Mouse (Mus musculus) liver, embryonic 11.5 days (tissue): Measurements from ENCODE around the gene Tssc4. TPM values are rescaled to one million over a fixed set of nuclear protein-coding genes. Genes with fewer than 3 reads are reported as not detected.

Experiments
- ATAC-seq: fragments of 200-750 bp; cut with Nextera tagmentation; replicated peaks from 2 replicates; pipeline ENCODE4 v1.8.0; 2017; ENCODE audit warnings: moderate number of reproducible peaks, mild to moderate bottlenecking, moderate TSS enrichment, moderate library complexity; ENCODE audit not compliant: low FRiP score
- DNase-seq: peaks from one replicate; pipeline ENCODE4 v3.0.0-alpha.2; 2017; ENCODE audit warnings: low spot score
- H3K27ac ChIP-seq: fragments of 300-500 bp; sonication (generic); 2 replicates; pipeline ENCODE4 v1.5.1; 2014; ENCODE audit warnings: mild to moderate bottlenecking, low read depth, low read length, control low read depth
- H3K27me3 ChIP-seq: fragments of 300-500 bp; sonication (generic); replicated peaks from 2 replicates; pipeline ENCODE4 v1.6.1; 2014; ENCODE audit warnings: low read length, mixed read lengths; ENCODE audit not compliant: control insufficient read depth, insufficient read depth
- H3K36me3 ChIP-seq: fragments of 300-500 bp; sonication (generic); 2 replicates; pipeline ENCODE4 v1.6.1; 2014; ENCODE audit warnings: mild to moderate bottlenecking, low read length, moderate library complexity, mixed read lengths; ENCODE audit not compliant: control insufficient read depth, insufficient read depth
- H3K4me1 ChIP-seq: fragments of 300-500 bp; sonication (generic); replicated peaks from 2 replicates; pipeline ENCODE4 v1.6.1; 2014; ENCODE audit warnings: low read length, mixed read lengths; ENCODE audit not compliant: control insufficient read depth, insufficient read depth
- H3K4me2 ChIP-seq: fragments of 300-500 bp; sonication (generic); 2 replicates; pipeline ENCODE4 v1.6.1; 2014; ENCODE audit warnings: mild to moderate bottlenecking, control low read depth, moderate library complexity
- H3K4me3 ChIP-seq: fragments of 300-500 bp; sonication (generic); 2 replicates; pipeline ENCODE4 v1.5.1; 2014; ENCODE audit warnings: low read depth, low read length, control low read depth
- H3K9ac ChIP-seq: fragments of 300-500 bp; sonication (generic); 2 replicates; pipeline ENCODE4 v1.6.1; 2014; ENCODE audit warnings: low read depth, low read length, control low read depth
- H3K9me3 ChIP-seq: fragments of 300-500 bp; sonication (generic); 2 replicates; pipeline ENCODE4 v1.6.1; 2016; ENCODE audit warnings: low read length, inconsistent platforms, mixed read lengths; ENCODE audit not compliant: control insufficient read depth
- WGBS: fragments of 180-500 bp; shearing (Covaris S2); extraction: QIAGEN DNeasy Blood & Tissue Kit; methylation state at CpG from one replicate; pipeline ENCODE4 v1.1.7; 2014; 5-methylcytosine and 5-hydroxymethylcytosine counted together
- polyA plus RNA-seq: library from polyadenylated mRNA; unstranded; fragments of >200 nt; fragmentation: Nextera tagmentation; extraction: Ambion mirVana; gene quantifications from 2 replicates; pipeline ENCODE4 v1.2.1, GENCODE M21; 2014

Gene Tssc4
- polyA plus RNA-seq, 1 experiment from 2014 or later: 48.9 TPM

- no peaks in the 10 kb centered on the region for H3K27me3 ChIP-seq
- no peaks in the 10 kb centered on the region for H3K9me3 ChIP-seq
- 11% methylated on average over 9 of the region's 9 CpGs for WGBS
- ATAC-seq (peak; percentile 68), DNase-seq (no peak)
- peak overlapping the region; percentile 20 for H3K4me3 ChIP-seq
- H3K4me2 ChIP-seq: peak overlapping the region; percentile 80
- H3K27ac ChIP-seq: peak overlapping the region; percentile 85
- peaks cover 13% of the 10 kb centered on the region for H3K36me3 ChIP-seq
- peak overlapping the region; percentile 25; the same call in 1 of the 2 replicates for H3K9ac ChIP-seq
- H3K4me1 ChIP-seq: peaks cover 65% of the 10 kb centered on the region
Observed at GRCm38 (mm10) chr7:143057667-143058220, 11.3 kb upstream of the Tssc4 start.

DNA sequence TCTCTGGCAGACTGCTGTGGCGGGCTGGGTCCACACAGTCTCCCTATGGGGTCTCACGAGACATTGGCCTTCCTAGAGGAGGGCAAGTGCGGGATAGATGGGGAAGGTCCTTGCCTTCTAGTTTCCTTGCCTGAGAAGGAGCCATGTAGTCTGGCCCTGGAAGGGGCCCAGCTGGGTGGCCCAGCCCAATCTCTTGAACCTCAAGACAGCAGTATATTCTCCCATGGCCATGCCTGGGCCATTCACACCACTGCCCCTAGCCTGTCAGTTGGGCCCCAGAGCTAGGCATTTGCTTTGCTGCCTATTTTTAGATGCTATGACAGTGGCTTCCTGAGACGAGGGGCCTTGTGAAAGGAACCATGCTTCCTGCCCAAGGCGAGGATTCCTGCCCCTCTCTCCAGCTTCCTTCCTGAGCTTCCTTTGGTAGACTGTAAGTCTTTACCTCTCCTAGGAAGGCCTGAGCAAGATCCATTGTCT is 10.8 kb upstream of the Tssc4 start:
- Histone ChIP-seq H3K27ac (peak overlapping the region; percentile 85), H3K4me3 (peak overlapping the region; percentile 20), H3K27me3 (no peaks in the 10 kb centered on the region), H3K4me1 (peaks cover 65% of the 10 kb centered on the region), H3K9ac (peak overlapping the region; percentile 46; the same call in 1 of the 2 replicates), H3K36me3 (peaks cover 13% of the 10 kb centered on the region), H3K9me3 (no peaks in the 10 kb centered on the region), H3K4me2 (peak overlapping the region; percentile 80)
- WGBS: 35% methylated on average over 5 of the region's 5 CpGs
- peak; percentile 34 for ATAC-seq
- DNase-seq: no peak

DNA sequence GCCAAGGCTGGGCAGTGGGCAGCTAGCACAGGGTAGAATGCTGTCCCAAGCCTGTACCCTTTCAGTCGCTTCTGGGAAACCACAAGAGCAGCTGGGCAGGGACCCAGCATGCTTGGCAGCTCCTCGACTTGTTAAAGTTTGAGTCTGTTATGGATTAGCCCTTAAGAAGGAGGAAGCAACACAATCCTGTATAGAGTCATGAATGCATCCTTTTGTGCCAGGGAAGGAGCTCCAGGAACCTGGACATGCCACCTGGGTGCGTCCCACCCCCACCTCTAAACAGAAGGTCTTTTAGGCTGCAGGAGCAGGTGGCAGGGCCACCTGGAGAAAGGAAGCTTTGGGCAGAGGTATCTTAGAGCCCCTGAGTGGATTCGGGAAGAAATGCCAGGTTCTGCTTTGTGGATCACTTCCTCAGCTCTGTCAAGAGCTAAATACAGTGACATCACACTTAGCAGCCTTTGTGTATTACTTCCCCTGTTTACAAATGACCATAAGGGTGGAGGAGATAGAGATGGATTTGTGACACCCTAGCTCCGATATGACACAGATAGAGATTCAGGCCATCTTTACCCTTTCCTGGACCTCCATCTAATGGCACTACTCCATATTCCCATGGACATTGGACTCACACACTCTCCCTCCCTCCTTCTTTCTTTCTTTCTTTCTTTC is 9.7 kb upstream of the Tssc4 start:
- peaks cover 58% of the 10 kb centered on the region for H3K4me1 ChIP-seq
- no peaks in the 10 kb centered on the region for H3K27me3 ChIP-seq
- peak overlapping the region; percentile 85 for H3K27ac ChIP-seq
- H3K4me3 ChIP-seq: no peak overlapping the region
- peaks cover 23% of the 10 kb centered on the region for H3K36me3 ChIP-seq
- 56% methylated on average over 5 of the region's 5 CpGs for WGBS
- H3K9me3 ChIP-seq: no peaks in the 10 kb centered on the region
- no peak for DNase-seq
- H3K4me2 ChIP-seq: peak overlapping the region; percentile 80; the same call in 1 of the 2 replicates
- H3K9ac ChIP-seq: peak overlapping the region; percentile 46
- ATAC-seq: no peak

GRCm38 (mm10) chr7:143062704-143063103 is 6.3 kb upstream of the Tssc4 start:
- H3K4me1 ChIP-seq: peaks cover 25% of the 10 kb centered on the region
- peaks cover 49% of the 10 kb centered on the region for H3K36me3 ChIP-seq
- H3K4me3 ChIP-seq: no peak overlapping the region
- DNase-seq (no peak), ATAC-seq (no peak)
- no peak overlapping the region for H3K27ac ChIP-seq
- H3K9ac ChIP-seq: no peak overlapping the region
- no peak overlapping the region for H3K4me2 ChIP-seq
- no peaks in the 10 kb centered on the region for H3K9me3 ChIP-seq
- H3K27me3 ChIP-seq: no peaks in the 10 kb centered on the region
- WGBS: 64% methylated on average over 2 of the region's 2 CpGs

- Histone ChIP-seq H3K27ac (no peak overlapping the region), H3K4me3 (no peak overlapping the region), H3K9me3 (no peaks in the 10 kb centered on the region), H3K27me3 (no peaks in the 10 kb centered on the region), H3K9ac (no peak overlapping the region), H3K36me3 (peaks cover 51% of the 10 kb centered on the region), H3K4me1 (peaks cover 15% of the 10 kb centered on the region), H3K4me2 (no peak overlapping the region)
- WGBS: 82% methylated on average over 6 of the region's 6 CpGs
- ATAC-seq (no peak), DNase-seq (no peak)
Observed at GRCm38 (mm10) chr7:143064226-143064625, 4.8 kb upstream of the Tssc4 start.

DNA sequence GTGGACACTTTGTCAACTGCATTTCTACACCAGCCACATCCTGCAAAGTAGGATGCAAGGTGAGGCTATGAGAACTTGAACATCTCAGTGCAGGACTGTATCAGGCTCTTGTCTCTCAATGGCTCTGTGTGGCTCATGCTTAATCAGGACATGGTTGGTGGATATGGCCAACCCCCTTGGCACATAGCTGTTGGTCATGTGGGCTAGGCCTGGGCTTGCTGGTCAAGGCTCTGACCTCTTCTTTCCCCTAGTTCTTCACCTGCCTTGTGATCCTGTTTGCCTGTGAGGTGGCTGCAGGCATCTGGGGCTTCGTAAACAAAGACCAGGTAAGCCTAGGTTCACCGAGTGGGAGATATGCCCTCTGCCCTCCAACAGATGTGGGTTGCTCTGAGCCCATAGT is 3.4 kb upstream of the Tssc4 start:
- Histone ChIP-seq H3K4me3 (no peak overlapping the region), H3K4me1 (peaks cover 16% of the 10 kb centered on the region), H3K4me2 (no peak overlapping the region), H3K27me3 (no peaks in the 10 kb centered on the region), H3K36me3 (peaks cover 51% of the 10 kb centered on the region), H3K9ac (no peak overlapping the region), H3K27ac (no peak overlapping the region), H3K9me3 (no peaks in the 10 kb centered on the region)
- DNase-seq (no peak), ATAC-seq (no peak)
- 96% methylated on average over 2 of the region's 2 CpGs for WGBS

DNA sequence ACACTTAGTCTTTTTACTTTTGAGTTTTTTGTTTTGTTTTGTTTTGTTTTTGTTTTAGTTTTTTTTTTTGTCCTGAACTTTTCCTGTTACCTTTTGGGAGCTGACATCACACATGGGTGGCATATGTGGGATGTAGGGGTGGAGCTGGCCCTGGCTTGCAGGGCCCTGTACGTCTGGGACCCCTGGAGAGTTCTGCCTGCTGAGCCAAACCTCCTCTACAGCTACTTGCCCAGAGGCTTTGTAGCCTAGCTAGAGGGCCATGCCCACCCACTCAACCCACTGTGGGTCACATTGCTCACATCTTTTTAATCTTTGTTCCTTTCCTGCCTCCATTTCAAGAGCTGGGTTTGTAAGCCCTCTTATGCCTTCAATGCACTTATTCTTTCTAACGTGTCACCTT is 1.6 kb upstream of the Tssc4 start:
- peaks cover 41% of the 10 kb centered on the region for H3K36me3 ChIP-seq
- peaks cover 15% of the 10 kb centered on the region for H3K4me1 ChIP-seq

GRCm38 (mm10) chr7:143067897-143068296 is 1.2 kb upstream of the Tssc4 start:
- H3K4me2 ChIP-seq: peak overlapping the region; percentile 99; the same call in 1 of the 2 replicates
- WGBS: 78% methylated on average over 3 of the region's 3 CpGs
- H3K9me3 ChIP-seq: no peaks in the 10 kb centered on the region
- no peaks in the 10 kb centered on the region for H3K27me3 ChIP-seq
- ATAC-seq (no peak), DNase-seq (no peak)
- no peak overlapping the region for H3K4me3 ChIP-seq
- H3K27ac ChIP-seq: peak overlapping the region; percentile 91
- H3K4me1 ChIP-seq: peaks cover 15% of the 10 kb centered on the region
- H3K36me3 ChIP-seq: peaks cover 38% of the 10 kb centered on the region
- no peak overlapping the region; the same call in 1 of the 2 replicates for H3K9ac ChIP-seq

More for the DNA sequence above, 1.6 kb upstream of the Tssc4 start:
- Histone ChIP-seq H3K4me3 (no peak overlapping the region), H3K9ac (no peak overlapping the region), H3K27ac (no peak overlapping the region), H3K27me3 (no peaks in the 10 kb centered on the region), H3K9me3 (no peaks in the 10 kb centered on the region), H3K4me2 (no peak overlapping the region)
- ATAC-seq: no peak
- WGBS: 83% methylated on average over 2 of the region's 2 CpGs
- no peak for DNase-seq
